Mouse (Mus musculus): ENCODE results near the gene Pax2. TPM values are rescaled to one million over a fixed set of nuclear protein-coding genes. Genes with fewer than 3 reads are reported as not detected.
A peak's percentile ranks its signal among the peaks of the same experiment; 100 is the strongest.

Gene Pax2
- polyA plus RNA-seq, 1 experiment from 2014 or later = not detected

GRCm38 (mm10) chr19:44734116-44734515 is 21.7 kb upstream of the Pax2 start:
- no peak overlapping the region for H3K4me3 ChIP-seq (ENCODE audit: low read depth, low read length)
- 1% methylated on average over 21 of the region's 21 CpGs for WGBS
- H3K4me1 ChIP-seq (ENCODE audit: control insufficient read depth, insufficient read depth, low read length) = no peaks in the 10 kb centered on the region
- ATAC-seq (ENCODE audit: insufficient number of reproducible peaks, insufficient read depth, low FRiP score, low read depth) = no peak
- no peaks in the 10 kb centered on the region for H3K36me3 ChIP-seq (ENCODE audit: control insufficient read depth, insufficient read depth, low read length)
- H3K4me2 ChIP-seq (replicated peaks; ENCODE audit: low read depth, low read length) = no peak overlapping the region
- H3K27me3 ChIP-seq (ENCODE audit: control insufficient read depth, insufficient read depth, low read length) = peaks cover 83% of the 10 kb centered on the region
- no peaks in the 10 kb centered on the region for H3K9me3 ChIP-seq (ENCODE audit: control insufficient read depth, low read depth, low read length)
- no peak overlapping the region for H3K27ac ChIP-seq (ENCODE audit: low read length)
- no peak overlapping the region for H3K9ac ChIP-seq (replicated peaks; ENCODE audit: low read depth, low read length)

DNA sequence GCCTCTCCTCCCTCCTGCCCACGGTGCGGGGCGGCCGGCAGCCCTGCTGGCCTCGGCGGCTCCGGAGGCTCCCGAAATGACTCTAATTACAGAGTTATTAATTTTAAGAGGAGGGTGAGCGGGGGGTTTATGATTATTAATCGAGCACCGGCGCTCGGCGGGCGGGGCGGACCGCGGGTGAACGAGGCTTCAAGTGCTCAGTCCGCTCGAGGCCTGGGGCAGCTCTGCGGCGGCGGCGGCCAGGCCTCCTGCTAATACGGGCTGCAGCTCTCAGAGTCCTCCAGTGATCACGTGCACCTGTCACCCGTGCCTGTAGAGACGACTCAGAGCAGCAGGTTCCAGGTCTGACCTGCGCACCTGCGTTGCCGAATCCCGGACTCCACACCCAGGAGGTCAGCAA is 21.2 kb upstream of the Pax2 start:
- ATAC-seq (ENCODE audit: insufficient number of reproducible peaks, insufficient read depth, low FRiP score, low read depth) = no peak
- 1% methylated on average over 33 of the region's 33 CpGs for WGBS
- Histone ChIP-seq H3K4me1 (ENCODE audit: control insufficient read depth, insufficient read depth, low read length) (no peaks in the 10 kb centered on the region), H3K27me3 (ENCODE audit: control insufficient read depth, insufficient read depth, low read length) (peaks cover 88% of the 10 kb centered on the region), H3K9me3 (ENCODE audit: control insufficient read depth, low read depth, low read length) (no peaks in the 10 kb centered on the region), H3K4me3 (ENCODE audit: low read depth, low read length) (no peak overlapping the region), H3K4me2 (replicated peaks; ENCODE audit: low read depth, low read length) (no peak overlapping the region), H3K36me3 (ENCODE audit: control insufficient read depth, insufficient read depth, low read length) (no peaks in the 10 kb centered on the region), H3K9ac (replicated peaks; ENCODE audit: low read depth, low read length) (no peak overlapping the region), H3K27ac (ENCODE audit: low read length) (no peak overlapping the region)

DNA sequence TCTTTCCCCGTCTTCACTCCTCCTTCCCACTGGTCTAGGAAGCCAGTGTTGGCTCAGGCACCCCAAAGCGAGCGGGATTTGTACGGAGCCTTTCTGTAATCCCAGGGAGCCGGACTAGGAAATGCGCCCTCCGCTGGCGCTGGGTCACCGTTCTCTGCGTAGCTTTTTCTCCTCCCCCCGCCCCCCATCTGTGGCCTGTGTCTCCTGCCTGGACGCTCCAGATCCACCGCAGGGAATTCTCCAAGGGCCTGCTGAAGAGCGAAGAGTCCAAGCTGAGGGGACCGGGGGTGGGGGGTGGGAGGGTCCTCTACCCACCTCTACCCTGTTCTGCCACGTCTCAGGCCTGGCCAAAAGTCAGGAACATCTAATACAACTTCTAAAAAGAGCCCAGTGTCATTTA is 15.5 kb upstream of the Pax2 start:
- no peak overlapping the region for H3K4me2 ChIP-seq (replicated peaks; ENCODE audit: low read depth, low read length)
- H3K9ac ChIP-seq (replicated peaks; ENCODE audit: low read depth, low read length) = no peak overlapping the region
- WGBS = 2% methylated on average over 16 of the region's 16 CpGs

DNA sequence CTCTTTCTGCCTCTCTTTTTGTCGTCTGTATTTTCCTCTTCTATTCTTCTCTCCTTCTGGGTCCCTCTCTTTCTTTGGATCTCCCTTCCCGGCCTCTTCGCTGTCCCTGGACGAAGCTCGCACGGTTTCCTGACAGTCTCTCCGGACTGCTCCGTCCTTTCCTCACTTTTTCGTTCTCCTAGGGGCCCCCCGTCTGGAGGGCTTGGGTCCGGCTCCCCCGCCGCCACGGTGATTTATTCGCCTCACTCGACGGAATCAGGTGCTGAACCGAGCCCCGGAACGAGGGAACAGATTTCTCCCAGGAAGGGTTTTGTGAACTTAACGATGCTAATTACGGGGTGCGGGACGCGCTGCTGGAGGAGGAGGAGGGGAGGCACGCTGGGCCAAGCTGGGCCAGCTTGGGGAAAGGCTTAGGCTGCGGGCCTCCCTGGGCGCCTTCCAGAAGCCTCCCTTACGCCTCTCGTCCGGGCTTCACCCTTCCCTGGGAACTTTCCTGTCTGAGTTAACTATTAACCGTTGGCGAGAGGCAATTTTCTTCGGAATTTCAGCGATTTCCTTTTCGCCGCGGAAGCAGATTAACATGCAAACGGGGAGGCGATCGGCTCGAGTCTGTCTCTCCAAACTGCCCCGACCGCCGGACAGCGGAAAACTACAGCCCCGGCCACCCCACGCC is 14.6 kb upstream of the Pax2 start:
- Histone ChIP-seq H3K4me3 (ENCODE audit: low read depth, low read length) (peak overlapping the region; percentile 10; the same call in 1 of the 2 replicates), H3K27ac (ENCODE audit: low read length) (no peak overlapping the region), H3K4me2 (replicated peaks; ENCODE audit: low read depth, low read length) (peak overlapping the region; percentile 32), H3K4me1 (ENCODE audit: control insufficient read depth, insufficient read depth, low read length) (no peaks in the 10 kb centered on the region), H3K9me3 (ENCODE audit: control insufficient read depth, low read depth, low read length) (no peaks in the 10 kb centered on the region), H3K36me3 (ENCODE audit: control insufficient read depth, insufficient read depth, low read length) (no peaks in the 10 kb centered on the region), H3K27me3 (ENCODE audit: control insufficient read depth, insufficient read depth, low read length) (peaks cover 83% of the 10 kb centered on the region), H3K9ac (replicated peaks; ENCODE audit: low read depth, low read length) (no peak overlapping the region)
- no peak for ATAC-seq (ENCODE audit: insufficient number of reproducible peaks, insufficient read depth, low FRiP score, low read depth)
- under 1% methylated on average over 48 of the region's 48 CpGs for WGBS

More for the DNA sequence above, 15.5 kb upstream of the Pax2 start:
- H3K27ac ChIP-seq (ENCODE audit: low read length) = no peak overlapping the region
- no peaks in the 10 kb centered on the region for H3K4me1 ChIP-seq (ENCODE audit: control insufficient read depth, insufficient read depth, low read length)
- H3K27me3 ChIP-seq (ENCODE audit: control insufficient read depth, insufficient read depth, low read length) = peaks cover 86% of the 10 kb centered on the region
- no peaks in the 10 kb centered on the region for H3K36me3 ChIP-seq (ENCODE audit: control insufficient read depth, insufficient read depth, low read length)
- no peak overlapping the region for H3K4me3 ChIP-seq (ENCODE audit: low read depth, low read length)
- ATAC-seq (ENCODE audit: insufficient number of reproducible peaks, insufficient read depth, low FRiP score, low read depth) = no peak
- no peaks in the 10 kb centered on the region for H3K9me3 ChIP-seq (ENCODE audit: control insufficient read depth, low read depth, low read length)

GRCm38 (mm10) chr19:44741764-44742127 is 14.1 kb upstream of the Pax2 start:
- no peak overlapping the region for H3K9ac ChIP-seq (replicated peaks; ENCODE audit: low read depth, low read length)
- peak overlapping the region; percentile 32 for H3K4me2 ChIP-seq (replicated peaks; ENCODE audit: low read depth, low read length)
- H3K36me3 ChIP-seq (ENCODE audit: control insufficient read depth, insufficient read depth, low read length) = no peaks in the 10 kb centered on the region
- peaks cover 83% of the 10 kb centered on the region for H3K27me3 ChIP-seq (ENCODE audit: control insufficient read depth, insufficient read depth, low read length)
- no peaks in the 10 kb centered on the region for H3K9me3 ChIP-seq (ENCODE audit: control insufficient read depth, low read depth, low read length)
- WGBS = 0% methylated on average over 13 of the region's 13 CpGs
- peak overlapping the region; percentile 10; the same call in 1 of the 2 replicates for H3K4me3 ChIP-seq (ENCODE audit: low read depth, low read length)
- H3K27ac ChIP-seq (ENCODE audit: low read length) = no peak overlapping the region
- H3K4me1 ChIP-seq (ENCODE audit: control insufficient read depth, insufficient read depth, low read length) = peaks cover 2% of the 10 kb centered on the region; the same call in 1 of the 2 replicates
- ATAC-seq (ENCODE audit: insufficient number of reproducible peaks, insufficient read depth, low FRiP score, low read depth) = no peak

DNA sequence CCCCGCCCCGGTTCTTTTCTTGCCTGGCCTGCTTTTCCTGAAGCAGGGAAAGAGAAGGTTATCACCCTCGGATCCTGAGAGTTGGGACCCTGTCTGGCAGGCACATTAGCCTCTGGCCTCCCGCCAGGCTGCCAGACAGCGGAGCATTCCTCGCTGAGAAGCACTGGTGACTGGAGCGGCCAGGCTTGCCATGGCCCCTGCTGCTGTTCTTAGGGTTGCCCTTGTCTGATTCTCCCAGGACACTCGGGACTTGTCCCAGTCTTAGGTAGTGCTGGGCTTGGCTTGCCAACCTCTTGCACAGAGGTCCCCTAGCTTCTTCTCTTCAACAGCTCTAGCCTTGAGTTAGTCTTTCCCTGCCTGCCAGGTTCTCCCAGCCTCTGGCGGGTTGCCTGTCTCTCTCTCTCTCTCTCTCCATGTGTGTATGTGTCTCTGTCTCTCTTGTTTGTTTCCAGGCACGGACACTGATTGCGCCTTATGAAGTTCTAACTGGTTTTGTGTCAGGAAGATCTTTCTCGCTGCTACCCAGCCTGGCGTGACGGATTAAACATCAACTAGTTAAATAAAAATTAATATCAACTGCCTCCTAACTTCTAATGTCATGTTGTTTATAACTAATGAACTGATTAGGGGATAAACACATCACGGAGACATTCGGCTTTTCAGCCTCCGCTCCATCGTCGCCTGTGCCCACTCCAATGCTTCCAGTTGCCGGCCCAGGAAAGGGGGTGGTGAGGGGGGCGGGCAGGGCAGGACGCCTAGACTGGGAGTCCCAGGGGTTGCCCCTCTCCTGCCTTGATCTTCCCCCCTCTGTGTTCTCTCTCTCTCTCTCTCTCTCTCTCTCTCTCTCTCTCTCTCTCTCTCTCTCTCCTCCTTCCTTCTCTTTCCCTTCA is 13.5 kb upstream of the Pax2 start:
- no peaks in the 10 kb centered on the region for H3K36me3 ChIP-seq (ENCODE audit: control insufficient read depth, insufficient read depth, low read length)
- H3K4me3 ChIP-seq (ENCODE audit: low read depth, low read length) = peak overlapping the region; percentile 10; the same call in 1 of the 2 replicates
- H3K9me3 ChIP-seq (ENCODE audit: control insufficient read depth, low read depth, low read length) = no peaks in the 10 kb centered on the region
- H3K4me2 ChIP-seq (replicated peaks; ENCODE audit: low read depth, low read length) = 0 out of 2 replicates have a peak overlapping the region, but pooled peaks have one; percentile 32
- under 1% methylated on average over 21 of the region's 22 CpGs for WGBS
- H3K4me1 ChIP-seq (ENCODE audit: control insufficient read depth, insufficient read depth, low read length) = peaks cover 3% of the 10 kb centered on the region; the same call in 1 of the 2 replicates
- H3K27ac ChIP-seq (ENCODE audit: low read length) = no peak overlapping the region
- peaks cover 84% of the 10 kb centered on the region for H3K27me3 ChIP-seq (ENCODE audit: control insufficient read depth, insufficient read depth, low read length)
- no peak overlapping the region for H3K9ac ChIP-seq (replicated peaks; ENCODE audit: low read depth, low read length)
- ATAC-seq (ENCODE audit: insufficient number of reproducible peaks, insufficient read depth, low FRiP score, low read depth) = no peak

- no peaks in the 10 kb centered on the region for H3K36me3 ChIP-seq (ENCODE audit: control insufficient read depth, insufficient read depth, low read length)
- no peak for ATAC-seq (ENCODE audit: insufficient number of reproducible peaks, insufficient read depth, low FRiP score, low read depth)
- H3K4me3 ChIP-seq (ENCODE audit: low read depth, low read length) = no peak overlapping the region
- no peak overlapping the region for H3K4me2 ChIP-seq (replicated peaks; ENCODE audit: low read depth, low read length)
- H3K9me3 ChIP-seq (ENCODE audit: control insufficient read depth, low read depth, low read length) = no peaks in the 10 kb centered on the region
- H3K27me3 ChIP-seq (ENCODE audit: control insufficient read depth, insufficient read depth, low read length) = peaks cover 85% of the 10 kb centered on the region
- 0% methylated on average over 2 of the region's 2 CpGs for WGBS
- no peak overlapping the region for H3K27ac ChIP-seq (ENCODE audit: low read length)
- no peak overlapping the region for H3K9ac ChIP-seq (replicated peaks; ENCODE audit: low read depth, low read length)
- H3K4me1 ChIP-seq (ENCODE audit: control insufficient read depth, insufficient read depth, low read length) = peaks cover 3% of the 10 kb centered on the region; the same call in 1 of the 2 replicates
Measured at GRCm38 (mm10) chr19:44743021-44743415, 12.8 kb upstream of the Pax2 start.

DNA sequence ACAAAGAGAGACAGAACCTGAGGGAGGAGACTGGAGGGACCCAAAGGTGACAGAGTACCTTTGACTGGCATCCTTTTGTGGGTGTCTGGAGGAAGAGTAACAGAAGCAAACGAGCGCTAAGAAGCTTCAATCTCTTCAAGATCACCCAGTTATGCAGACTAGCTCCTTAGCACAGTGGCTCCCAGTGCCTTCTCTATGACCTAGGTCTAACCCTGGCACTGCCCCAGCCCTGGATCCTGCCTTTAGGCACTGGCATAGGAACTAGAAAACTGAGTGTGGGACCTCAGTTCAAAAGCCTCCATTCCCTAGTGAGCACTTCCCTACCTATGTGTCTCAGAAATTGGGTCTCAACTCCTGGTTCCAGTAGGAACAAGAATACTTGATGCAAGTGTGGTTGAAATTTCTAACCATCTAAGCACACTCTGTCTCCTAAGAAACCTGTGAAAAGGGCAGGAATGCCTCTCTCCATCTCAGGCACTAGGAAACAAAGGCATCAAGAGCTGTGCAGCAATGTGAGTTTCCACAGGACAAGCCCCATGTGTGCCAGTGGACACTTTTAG is 11.8 kb upstream of the Pax2 start:
- H3K9ac ChIP-seq (replicated peaks; ENCODE audit: low read depth, low read length) = no peak overlapping the region
- H3K9me3 ChIP-seq (ENCODE audit: control insufficient read depth, low read depth, low read length) = no peaks in the 10 kb centered on the region
- no peak overlapping the region for H3K4me2 ChIP-seq (replicated peaks; ENCODE audit: low read depth, low read length)
- H3K4me3 ChIP-seq (ENCODE audit: low read depth, low read length) = no peak overlapping the region
- no peak for ATAC-seq (ENCODE audit: insufficient number of reproducible peaks, insufficient read depth, low FRiP score, low read depth)
- H3K27ac ChIP-seq (ENCODE audit: low read length) = no peak overlapping the region
- peaks cover 3% of the 10 kb centered on the region; the same call in 1 of the 2 replicates for H3K4me1 ChIP-seq (ENCODE audit: control insufficient read depth, insufficient read depth, low read length)
- WGBS = 8% methylated on average over 2 of the region's 2 CpGs
- no peaks in the 10 kb centered on the region for H3K36me3 ChIP-seq (ENCODE audit: control insufficient read depth, insufficient read depth, low read length)
- peaks cover 80% of the 10 kb centered on the region for H3K27me3 ChIP-seq (ENCODE audit: control insufficient read depth, insufficient read depth, low read length)
